Mouse (Mus musculus): ENCODE measurements at regions not wholly inside any gene's neighbourhood (a gene's known extent, or its start where the extent isn't known, plus 50 kb on each side); places are given as distances from the start of the nearest gene placed in this dataset.

- 87% methylated on average over 6 of the region's 6 CpGs for WGBS
- DNase-seq: no peak
- intact Hi-C loops (cut with DNase I): no loop called here
Measured at GRCm38 (mm10) chr11:88778326-88778725, 60.0 kb upstream of the Msi2 start.

DNA sequence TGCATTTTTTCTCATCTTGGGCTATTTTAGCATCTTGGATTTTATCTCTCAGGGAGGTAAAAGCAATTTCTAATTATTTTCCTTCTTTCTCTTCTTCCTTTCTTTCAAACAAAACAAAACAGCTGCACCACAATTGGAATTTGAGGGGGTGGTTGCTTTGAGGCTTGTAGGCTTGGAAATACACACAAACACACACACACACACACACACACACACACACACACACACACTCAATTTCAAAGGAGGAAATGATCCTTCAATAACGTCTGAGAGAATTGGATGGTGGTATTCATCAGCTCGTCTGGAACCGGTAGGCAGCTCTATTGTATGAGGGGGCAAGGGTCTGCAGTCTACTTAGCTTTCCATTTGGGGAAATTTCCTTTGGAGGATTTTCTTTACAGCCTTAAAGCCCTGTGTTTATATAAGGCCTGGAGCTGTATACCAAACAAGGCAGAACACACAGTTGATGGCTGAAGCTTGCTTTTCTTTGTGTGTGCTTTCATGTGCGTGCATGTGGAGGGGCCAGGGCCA, 56.2 kb upstream of the Msi2 start:
- H3K36me3 ChIP-seq (ENCODE audit: control insufficient read depth, insufficient read depth, low read length): no peaks in the 10 kb centered on the region
- 52% methylated on average over 4 of the region's 4 CpGs for WGBS
- H3K4me3 ChIP-seq: no peak overlapping the region
- H3K4me1 ChIP-seq (ENCODE audit: control insufficient read depth, insufficient read depth, low read length): no peaks in the 10 kb centered on the region
- no peak for DNase-seq
- no peak overlapping the region for H3K9ac ChIP-seq (ENCODE audit: low read depth, low read length)
- TF ChIP-seq POLR2A (IDR thresholded peaks at IDR 0.05; ENCODE audit: insufficient read depth, low read depth, low read length): no peak
- no peak for TF ChIP-seq CTCF (IDR thresholded peaks at IDR 0.05)
- no peak for TF ChIP-seq EP300 (IDR thresholded peaks at IDR 0.05; ENCODE audit: insufficient read depth, low read depth, low read length)
- no peak overlapping the region for H3K27ac ChIP-seq
- no peaks in the 10 kb centered on the region for H3K79me2 ChIP-seq (replicated peaks; ENCODE audit: control insufficient read depth, insufficient read depth, low read length)
- intact Hi-C loops (cut with DNase I): no loop called here
- no peaks in the 10 kb centered on the region for H3K27me3 ChIP-seq (ENCODE audit: control insufficient read depth, insufficient read depth, low read length)

More at GRCm38 (mm10) chr11:88778326-88778725, 60.0 kb upstream of the Msi2 start:
- Histone ChIP-seq H3K4me3 (no peak overlapping the region), H3K27ac (no peak overlapping the region), H3K4me1 (ENCODE audit: control insufficient read depth, insufficient read depth, low read length) (no peaks in the 10 kb centered on the region), H3K79me2 (replicated peaks; ENCODE audit: control insufficient read depth, insufficient read depth, low read length) (no peaks in the 10 kb centered on the region), H3K9ac (ENCODE audit: low read depth, low read length) (no peak overlapping the region), H3K27me3 (ENCODE audit: control insufficient read depth, insufficient read depth, low read length) (no peaks in the 10 kb centered on the region), H3K36me3 (ENCODE audit: control insufficient read depth, insufficient read depth, low read length) (no peaks in the 10 kb centered on the region)
- TF ChIP-seq EP300 (IDR thresholded peaks at IDR 0.05; ENCODE audit: insufficient read depth, low read depth, low read length) (no peak), POLR2A (IDR thresholded peaks at IDR 0.05; ENCODE audit: insufficient read depth, low read depth, low read length) (no peak), CTCF (IDR thresholded peaks at IDR 0.05) (no peak)

GRCm38 (mm10) chr11:88773961-88774360, 55.6 kb upstream of the Msi2 start:
- no peaks in the 10 kb centered on the region for H3K79me2 ChIP-seq (replicated peaks; ENCODE audit: control insufficient read depth, insufficient read depth, low read length)
- 14% methylated on average over 6 of the region's 6 CpGs for WGBS
- H3K36me3 ChIP-seq (ENCODE audit: control insufficient read depth, insufficient read depth, low read length): no peaks in the 10 kb centered on the region
- peak in 1 of 2 experiments; percentile 25 for DNase-seq
- intact Hi-C loops (cut with DNase I): no loop called here
- H3K4me1 ChIP-seq (ENCODE audit: control insufficient read depth, insufficient read depth, low read length): no peaks in the 10 kb centered on the region
- no peaks in the 10 kb centered on the region for H3K27me3 ChIP-seq (ENCODE audit: control insufficient read depth, insufficient read depth, low read length)
- no peak overlapping the region for H3K9ac ChIP-seq (ENCODE audit: low read depth, low read length)
- TF ChIP-seq POLR2A (IDR thresholded peaks at IDR 0.05; ENCODE audit: insufficient read depth, low read depth, low read length) (no peak), CTCF (IDR thresholded peaks at IDR 0.05) (no peak)
- H3K27ac ChIP-seq: no peak overlapping the region
- H3K4me3 ChIP-seq: no peak overlapping the region

DNA sequence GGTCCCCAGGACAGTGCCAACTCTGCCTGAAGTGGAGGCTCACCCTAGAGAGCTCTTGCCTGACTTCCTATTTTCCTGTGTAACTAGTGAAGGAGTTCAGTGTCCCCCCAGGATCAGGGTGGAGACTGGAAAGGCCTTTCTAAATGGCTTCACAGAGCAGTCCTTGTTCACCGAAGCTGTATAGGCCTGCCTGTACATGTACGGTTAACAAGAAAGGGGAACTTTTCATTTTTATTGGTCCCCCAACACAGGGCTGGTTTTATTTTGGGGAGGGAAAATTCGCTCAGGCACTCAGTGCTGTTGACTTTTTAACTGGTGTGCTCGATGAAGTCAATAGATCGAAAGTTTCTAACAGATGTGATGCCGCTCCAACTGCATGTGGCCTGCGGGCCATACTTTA, 52.1 kb upstream of the Msi2 start:
- intact Hi-C loops (cut with DNase I): no loop called here
- Histone ChIP-seq H3K27me3 (ENCODE audit: control insufficient read depth, insufficient read depth, low read length) (no peaks in the 10 kb centered on the region), H3K4me1 (ENCODE audit: control insufficient read depth, insufficient read depth, low read length) (peaks cover 1% of the 10 kb centered on the region; the same call in 1 of the 2 replicates), H3K9ac (ENCODE audit: low read depth, low read length) (no peak overlapping the region), H3K27ac (no peak overlapping the region), H3K79me2 (replicated peaks; ENCODE audit: control insufficient read depth, insufficient read depth, low read length) (no peaks in the 10 kb centered on the region), H3K36me3 (ENCODE audit: control insufficient read depth, insufficient read depth, low read length) (no peaks in the 10 kb centered on the region), H3K4me3 (no peak overlapping the region)
- 87% methylated on average over 7 of the region's 7 CpGs for WGBS
- no peak for DNase-seq
- TF ChIP-seq CTCF (IDR thresholded peaks at IDR 0.05) (no peak), EP300 (IDR thresholded peaks at IDR 0.05; ENCODE audit: insufficient read depth, low read depth, low read length) (no peak), POLR2A (IDR thresholded peaks at IDR 0.05; ENCODE audit: insufficient read depth, low read depth, low read length) (no peak)

Data from heart, adult 2 months (tissue).